Mouse (Mus musculus): ENCODE results near the gene Serpinf2.
"Not testable (repeated sequence)": the region's sequence is repeated elsewhere in the genome, so short reads cannot be mapped to it uniquely, and the experiment has no call there.

The Serpinf2 gene

GRCm38 (mm10) chr11:75459751-75460102, 20.3 kb upstream of the Serpinf2 start:
- no peak for DNase-seq (ENCODE audit: low read depth, low spot score)

- DNase-seq (ENCODE audit: low read depth, low spot score): no peak
Measured at GRCm38 (mm10) chr11:75459141-75459711, 19.8 kb upstream of the Serpinf2 start.

- DNase-seq (ENCODE audit: low read depth, low spot score): no peak
Measured at GRCm38 (mm10) chr11:75458628-75459041, 19.2 kb upstream of the Serpinf2 start.

DNA sequence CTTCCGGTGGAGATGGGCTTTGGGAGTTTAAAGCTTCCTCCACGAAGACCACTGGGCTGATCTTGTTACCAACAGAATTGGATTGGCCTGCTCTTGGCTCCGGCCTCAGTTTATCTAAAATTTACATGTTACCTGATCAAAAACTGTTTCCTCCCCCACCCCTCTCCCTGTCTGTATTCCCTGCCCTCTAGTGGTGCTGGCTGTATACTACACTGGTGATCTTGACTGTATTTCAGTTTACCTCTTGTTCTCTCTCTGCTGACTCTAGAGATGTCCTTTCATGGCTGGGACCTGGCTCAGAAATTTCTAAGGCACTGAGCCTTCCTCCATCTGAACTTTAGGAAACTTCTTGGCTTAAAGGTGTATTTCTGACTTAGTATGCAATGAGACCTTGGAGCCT, 18.8 kb upstream of the Serpinf2 start:
- DNase-seq (ENCODE audit: low read depth, low spot score): no peak

DNA sequence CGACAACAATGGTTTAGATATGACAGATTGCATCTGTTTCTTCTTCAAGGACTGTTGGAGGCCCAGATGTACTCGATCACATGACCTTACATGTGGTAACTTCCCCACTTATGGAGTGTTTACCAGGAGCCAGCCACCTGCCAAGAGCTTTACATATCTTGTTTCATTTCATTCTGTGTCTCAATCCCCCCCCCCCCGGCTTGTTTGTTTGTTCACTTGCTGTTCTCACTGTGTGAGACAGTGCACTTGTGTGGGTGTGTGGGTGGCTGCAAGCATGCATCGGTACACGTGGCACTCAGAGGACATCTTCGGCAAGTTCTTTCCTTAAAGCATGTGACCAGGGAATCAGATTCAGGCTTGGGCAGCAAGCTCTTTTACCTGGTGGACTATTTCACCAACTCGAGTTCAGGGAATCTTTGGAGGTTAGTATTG, 17.1 kb upstream of the Serpinf2 start:
- no peak for DNase-seq (ENCODE audit: low read depth, low spot score)

DNA sequence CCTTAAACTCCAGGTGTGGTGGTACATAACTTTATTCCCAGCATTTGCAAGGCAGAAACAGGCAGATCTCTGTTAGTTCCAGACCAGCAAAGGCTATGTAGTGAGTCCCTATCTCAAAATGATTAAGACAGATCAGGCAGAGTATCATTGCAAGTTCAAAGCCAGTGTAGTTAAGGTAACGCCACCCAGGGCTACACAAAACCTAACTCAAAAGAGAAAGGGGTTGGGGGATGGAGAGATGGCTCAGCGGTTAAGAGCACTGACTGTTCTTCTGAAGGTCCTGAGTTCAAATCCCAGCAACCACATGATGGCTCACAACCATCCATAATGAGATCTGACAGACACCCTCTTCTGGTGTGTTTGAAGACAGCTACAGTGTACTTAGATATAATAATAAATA, 16.6 kb upstream of the Serpinf2 start:
- not testable (repeated sequence) for DNase-seq (ENCODE audit: low read depth, low spot score)

DNA sequence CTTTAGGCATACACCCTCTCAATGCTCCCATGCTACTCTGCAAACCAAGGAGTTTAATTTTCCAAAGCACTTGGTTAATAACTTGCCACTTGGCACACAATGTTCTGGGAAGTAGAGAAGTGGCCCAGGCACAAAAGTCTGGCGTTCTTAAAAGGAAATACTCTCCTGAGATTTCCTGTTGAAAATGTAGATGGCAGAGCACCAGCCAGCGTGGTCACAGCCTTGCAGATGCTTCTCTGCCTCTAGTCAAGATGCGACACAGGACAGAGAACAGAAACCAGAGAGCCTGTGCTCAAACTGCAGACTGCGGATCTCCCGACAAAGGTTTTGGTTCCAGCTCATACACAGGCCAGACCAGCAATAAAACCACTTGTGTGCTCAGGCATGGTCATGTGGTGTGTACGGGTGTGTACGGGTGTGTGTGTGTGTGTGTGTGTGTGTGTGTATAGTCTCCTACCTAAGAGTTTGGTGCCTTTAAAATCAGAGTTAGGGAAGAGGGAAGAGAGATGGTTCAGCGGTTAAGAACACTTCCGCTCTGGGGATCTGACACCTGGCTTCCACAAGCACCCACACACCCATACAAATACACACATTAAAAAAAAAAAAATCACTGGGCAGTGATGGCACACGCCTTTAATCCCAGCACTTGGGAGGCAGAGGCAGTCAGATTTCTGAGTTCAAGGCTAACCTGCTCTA, 15.8 kb upstream of the Serpinf2 start:
- no peak for DNase-seq (ENCODE audit: low read depth, low spot score)

DNA sequence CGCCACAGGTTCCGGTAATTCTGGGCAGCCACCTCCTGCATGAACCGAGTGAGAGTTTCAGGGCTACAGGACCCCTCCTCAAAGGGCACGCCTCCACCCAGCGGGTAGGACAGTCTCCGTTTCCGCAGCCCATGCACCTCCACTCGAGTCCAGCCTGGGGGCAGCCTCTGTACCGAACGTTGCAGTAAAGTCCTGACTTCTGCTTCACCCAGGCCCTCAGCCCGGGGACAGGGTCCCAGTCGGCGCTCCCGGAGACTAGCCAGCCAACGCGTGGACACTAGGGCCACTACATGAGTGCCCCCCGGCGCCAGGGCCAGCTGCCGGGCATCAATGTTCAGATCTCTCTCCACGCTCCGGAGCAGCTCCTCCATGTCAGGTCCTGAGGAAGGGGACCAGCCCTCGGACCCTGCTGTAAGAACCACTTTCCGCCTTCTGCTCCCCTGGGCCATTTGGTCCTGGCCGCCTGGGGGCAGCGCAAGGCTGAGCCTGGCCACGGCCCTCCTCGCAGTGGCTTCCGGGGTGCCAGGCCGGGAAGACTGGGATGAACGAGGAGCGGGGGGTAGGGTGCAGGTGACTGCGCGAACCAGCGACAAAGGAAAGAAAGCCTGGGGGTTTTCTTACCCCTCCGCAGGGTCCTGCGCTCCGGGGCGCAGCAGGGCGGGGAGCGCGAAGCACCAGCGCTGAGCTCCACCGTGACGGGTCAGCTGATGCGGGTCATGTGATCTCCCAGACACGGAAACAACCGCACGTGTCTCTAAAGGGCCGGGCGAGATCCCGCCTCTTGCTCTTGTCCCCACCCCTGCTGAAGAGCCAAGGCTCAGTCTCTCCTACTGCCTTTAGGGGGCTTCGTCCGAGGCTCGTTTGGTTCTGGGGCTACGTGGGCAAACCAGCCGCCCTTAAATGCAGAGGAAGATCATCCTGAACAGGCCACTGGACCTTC, 14.9 kb upstream of the Serpinf2 start, which contains the start of gene Wdr81:
TSS of gene Wdr81 (minus strand) at position 727 of the 940 bp plus-strand sequence.
- peak; percentile 70 for DNase-seq (ENCODE audit: low read depth, low spot score)

- no peak for DNase-seq (ENCODE audit: low read depth, low spot score)
Measured at GRCm38 (mm10) chr11:75452812-75453557, 13.6 kb upstream of the Serpinf2 start.

DNA sequence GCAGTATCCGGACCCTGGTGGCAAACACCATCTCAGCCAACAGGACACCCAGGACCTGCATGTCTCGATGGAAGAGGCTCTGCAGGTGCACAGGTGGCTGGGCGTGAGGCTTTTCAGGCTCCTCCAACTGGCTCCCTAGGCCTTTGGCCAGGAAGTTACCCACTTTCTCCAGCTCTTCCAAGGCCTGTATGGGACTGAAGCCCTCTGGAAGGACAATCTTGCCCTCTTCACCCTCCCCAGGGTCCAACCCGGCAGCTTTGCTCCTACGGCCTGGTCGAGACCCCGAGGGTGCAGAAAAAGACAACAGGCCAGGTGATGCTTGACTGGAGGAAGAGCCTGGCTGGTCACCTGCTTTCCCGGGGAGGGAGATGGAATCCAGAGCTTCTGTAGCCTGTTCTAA, 12.7 kb upstream of the Serpinf2 start:
- no peak for DNase-seq (ENCODE audit: low read depth, low spot score)

DNA sequence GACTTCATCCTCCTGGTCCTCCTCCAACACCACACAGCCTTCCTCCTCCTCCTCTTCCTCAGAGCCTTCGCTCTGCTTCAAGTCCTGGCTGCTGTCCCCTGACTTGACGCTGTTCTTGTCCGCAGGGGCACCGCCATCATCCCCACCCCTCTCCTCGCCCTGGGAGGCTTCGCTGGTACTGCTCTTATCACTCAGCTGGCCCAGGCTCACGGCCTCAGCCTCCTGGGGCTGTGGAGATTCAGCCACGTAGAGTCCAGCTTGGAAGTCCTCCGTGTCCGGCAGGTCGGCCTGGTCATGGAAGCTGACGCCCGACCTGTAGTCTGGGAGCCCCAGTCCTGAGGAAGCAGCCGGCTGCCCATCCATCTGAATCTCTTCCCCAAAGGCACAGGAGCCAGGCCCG, 11.5 kb upstream of the Serpinf2 start:
- no peak for DNase-seq (ENCODE audit: low read depth, low spot score)

GRCm38 (mm10) chr11:75450304-75450908, 11.0 kb upstream of the Serpinf2 start:
- no peak for DNase-seq (ENCODE audit: low read depth, low spot score)

GRCm38 (mm10) chr11:75449695-75450094, 10.3 kb upstream of the Serpinf2 start:
- DNase-seq (ENCODE audit: low read depth, low spot score): no peak

GRCm38 (mm10) chr11:75448575-75448974, 9.2 kb upstream of the Serpinf2 start:
- no peak for DNase-seq (ENCODE audit: low read depth, low spot score)

DNA sequence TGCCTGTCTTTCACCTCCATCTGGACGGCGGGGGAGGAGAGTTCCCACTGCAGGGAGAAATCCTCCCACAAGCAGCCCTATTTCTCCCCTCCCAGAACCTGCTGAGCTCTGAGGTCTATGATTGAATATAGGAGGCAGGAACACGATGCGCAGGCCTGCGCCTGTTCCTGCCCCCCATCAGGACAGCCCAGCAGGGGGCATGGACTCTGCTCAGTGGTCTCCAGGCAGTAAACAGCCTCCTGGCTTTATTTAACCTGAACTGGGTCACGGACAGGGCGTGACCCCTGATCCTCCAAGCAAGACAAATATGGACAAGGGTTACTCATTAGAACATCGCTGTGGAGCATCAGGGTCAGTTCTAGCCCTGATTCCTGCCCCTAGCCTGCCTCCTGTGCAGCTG, 4.3 kb upstream of the Serpinf2 start:
- no peak for DNase-seq (ENCODE audit: low read depth, low spot score)

GRCm38 (mm10) chr11:75441601-75442000, 2.2 kb upstream of the Serpinf2 start:
- DNase-seq (ENCODE audit: low read depth, low spot score): no peak

DNA sequence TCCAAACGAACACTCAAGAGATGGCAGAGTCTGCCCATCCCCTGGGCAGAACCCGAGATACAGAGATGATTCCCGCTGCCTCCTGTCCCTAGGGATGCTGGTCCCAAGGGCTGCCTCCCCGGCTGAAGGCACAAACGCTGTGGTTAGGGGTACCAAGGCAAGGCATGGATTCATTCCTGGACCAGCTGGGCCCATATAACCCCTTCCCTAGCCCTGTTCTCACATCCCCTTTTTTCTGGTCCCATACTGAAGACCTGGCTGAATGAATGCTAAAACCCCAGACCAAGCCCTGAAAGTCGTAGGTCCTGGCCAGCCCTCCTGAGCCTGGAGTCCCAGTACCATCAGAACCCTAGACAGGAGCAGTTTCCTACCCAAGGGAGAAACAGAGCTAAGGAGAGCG, 1.6 kb upstream of the Serpinf2 start:
- no peak for DNase-seq (ENCODE audit: low read depth, low spot score)

DNA sequence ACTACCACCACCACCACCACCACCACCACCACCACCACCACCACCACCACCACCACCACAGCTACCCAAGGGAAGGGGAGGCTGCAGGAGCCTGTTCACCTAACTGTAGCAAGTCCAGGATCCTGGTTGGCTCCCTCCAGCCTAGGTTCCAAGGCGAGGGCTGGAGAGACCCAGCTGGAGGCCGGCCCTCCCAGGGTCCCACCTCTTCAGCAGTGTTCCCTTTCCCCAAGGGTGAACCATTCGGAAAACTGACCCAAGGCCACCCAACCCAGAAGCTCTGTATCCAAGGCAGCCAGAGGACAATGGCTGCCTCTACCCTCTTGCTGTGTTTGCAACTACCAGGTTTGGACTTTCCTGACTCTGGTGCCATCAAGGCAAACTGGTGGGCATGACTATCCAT, 560 bp upstream of the Serpinf2 start:
- DNase-seq (ENCODE audit: low read depth, low spot score): no peak

- DNase-seq (ENCODE audit: low read depth, low spot score): no peak
Measured at GRCm38 (mm10) chr11:75438804-75439203, 587 bp downstream of the Serpinf2 start.

DNA sequence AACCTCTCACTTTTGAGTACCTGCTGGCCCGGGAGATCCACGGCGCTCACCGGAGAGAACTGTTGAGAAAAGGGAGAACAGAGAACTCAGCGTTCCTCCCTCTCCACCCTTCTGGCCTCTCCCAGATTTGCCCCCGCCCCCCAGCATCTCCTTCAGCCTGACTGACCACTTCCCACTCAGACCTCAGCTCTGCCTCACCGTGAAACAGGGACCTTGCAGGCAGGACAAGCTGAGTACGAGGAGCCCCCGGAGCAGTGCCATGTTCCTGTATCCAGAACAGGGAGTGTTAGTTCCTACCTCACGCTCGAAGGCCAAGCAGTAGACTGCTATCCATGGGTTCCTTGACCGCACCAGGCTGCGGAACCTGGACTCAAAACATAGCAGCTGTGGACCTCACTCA, 1.2 kb downstream of the Serpinf2 start:
- DNase-seq (ENCODE audit: low read depth, low spot score): no peak

DNA sequence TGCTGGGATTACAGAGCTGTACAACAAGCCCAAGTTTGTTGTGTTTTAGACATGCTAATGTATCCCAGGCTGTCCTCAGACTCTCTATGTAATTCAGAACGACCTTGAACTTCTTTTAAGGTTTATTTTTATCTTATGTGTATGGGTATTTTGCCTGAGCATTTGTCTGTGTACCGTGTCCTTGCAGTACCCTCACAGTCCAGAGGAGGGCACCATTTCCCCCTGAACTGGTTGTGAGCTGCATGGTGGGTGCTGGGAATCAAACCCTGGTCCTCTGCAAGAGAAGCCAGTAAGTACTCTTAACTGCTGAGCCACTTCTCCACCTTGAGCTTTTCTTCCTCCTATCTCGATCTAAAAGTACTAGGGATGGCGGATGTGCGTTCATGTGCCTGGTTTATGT, 5.3 kb downstream of the Serpinf2 start:
- DNase-seq (ENCODE audit: low read depth, low spot score): no peak

Data from retina, postnatal 7 days (tissue).